Mouse (Mus musculus): ENCODE results near the gene Ssr4. TPM values are rescaled to one million over a fixed set of nuclear protein-coding genes. Genes with fewer than 3 reads are reported as not detected.

The Ssr4 gene
- polyA plus RNA-seq, 1 experiment from 2014 or later, result 206 TPM

DNA sequence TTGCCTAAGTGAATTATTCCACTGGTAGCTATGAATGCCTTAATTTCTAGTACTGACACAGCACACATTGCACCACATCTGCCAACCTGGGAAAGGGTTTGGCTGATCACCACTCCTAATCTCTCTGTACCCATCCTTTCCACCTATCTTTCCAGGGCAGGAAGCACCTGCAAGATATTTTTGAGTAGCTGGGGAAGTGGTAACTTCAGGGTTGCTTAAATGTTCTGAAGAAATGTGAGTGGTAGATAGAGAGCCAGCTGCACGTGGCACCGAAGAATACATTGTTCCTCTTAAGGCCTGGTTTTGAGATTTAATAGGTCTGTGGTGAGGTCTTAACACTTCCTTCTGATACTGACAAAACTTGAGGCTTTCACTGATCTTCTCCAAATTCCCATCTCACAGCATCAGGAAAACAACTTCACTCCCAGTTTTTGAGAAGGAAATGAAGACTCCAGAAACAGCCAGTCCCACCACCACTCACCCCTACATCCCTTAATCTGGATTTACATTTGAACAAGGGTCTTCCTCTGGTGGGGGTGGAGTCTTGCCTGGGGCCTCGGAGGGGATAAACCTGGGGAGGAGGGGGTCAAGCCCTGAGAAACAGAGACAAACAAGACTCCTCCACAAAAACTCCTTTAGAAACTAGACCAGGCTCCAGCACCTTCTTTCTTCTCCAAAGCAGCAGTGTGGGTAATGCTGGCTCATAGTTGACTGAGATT is 29.9 kb downstream of the Ssr4 start:
- Histone ChIP-seq H3K27ac (replicated peaks in 1 of 2; ENCODE audit: control insufficient read depth in 1 of 2, insufficient read depth in 1 of 2, low read depth in 2 of 2, low read length in 2 of 2) (no peak overlapping the region), H3K4me1 (ENCODE audit: control insufficient read depth in 2 of 2, insufficient read depth in 2 of 2, low read length in 2 of 2) (no peaks in the 10 kb centered on the region; a peak in 1 of 4 replicates), H3K27me3 (ENCODE audit: control insufficient read depth, insufficient read depth, low read length) (no peaks in the 10 kb centered on the region), H3K36me3 (ENCODE audit: control insufficient read depth, insufficient read depth, low read length) (no peaks in the 10 kb centered on the region), H3K4me2 (ENCODE audit: low read length) (no peak overlapping the region), H3K9me3 (ENCODE audit: control insufficient read depth, low read length) (no peaks in the 10 kb centered on the region), H3K4me3 (ENCODE audit: control insufficient read depth in 1 of 2, insufficient read depth in 1 of 2, low read depth in 1 of 2, low read length in 2 of 2) (no peak overlapping the region), H3K9ac (ENCODE audit: low read length) (no peak overlapping the region)
- no peak for ATAC-seq (ENCODE audit: insufficient number of reproducible peaks, insufficient read depth, low FRiP score, low read depth)
- 43% methylated on average over 3 of the region's 3 CpGs for WGBS

DNA sequence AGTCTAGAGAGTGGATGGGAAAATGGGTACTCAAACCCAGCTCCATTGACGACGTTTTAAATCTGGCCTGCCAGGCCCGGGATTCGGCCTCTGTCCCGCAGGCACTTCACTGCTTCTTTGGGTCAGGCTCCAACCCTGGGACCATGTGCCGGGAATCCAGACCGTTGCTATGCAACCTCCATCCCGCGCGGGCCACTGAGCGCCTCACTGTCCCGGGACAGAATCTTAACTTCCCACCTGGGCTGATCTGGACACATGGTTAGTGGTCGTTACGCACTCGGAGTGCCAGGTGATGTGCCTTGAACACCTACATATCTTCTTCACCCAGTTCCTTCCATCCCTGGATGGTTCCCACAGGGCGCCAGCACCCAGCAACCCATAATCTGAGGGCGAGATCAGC is 36.9 kb downstream of the Ssr4 start:
- Histone ChIP-seq H3K27ac (replicated peaks in 1 of 2; ENCODE audit: control insufficient read depth in 1 of 2, insufficient read depth in 1 of 2, low read depth in 2 of 2, low read length in 2 of 2) (no peak overlapping the region), H3K27me3 (ENCODE audit: control insufficient read depth, insufficient read depth, low read length) (peaks cover 21% of the 10 kb centered on the region), H3K4me3 (ENCODE audit: control insufficient read depth in 1 of 2, insufficient read depth in 1 of 2, low read depth in 1 of 2, low read length in 2 of 2) (peak overlapping the region; percentile 59 to 66), H3K9me3 (ENCODE audit: control insufficient read depth, low read length) (no peaks in the 10 kb centered on the region), H3K4me2 (ENCODE audit: low read length) (peak overlapping the region; percentile 83), H3K4me1 (ENCODE audit: control insufficient read depth in 2 of 2, insufficient read depth in 2 of 2, low read length in 2 of 2) (peaks cover 0 to 2% of the 10 kb centered on the region in 2 experiments; a peak in 1 of 4 replicates), H3K36me3 (ENCODE audit: control insufficient read depth, insufficient read depth, low read length) (no peaks in the 10 kb centered on the region), H3K9ac (ENCODE audit: low read length) (no peak overlapping the region)
- ATAC-seq (ENCODE audit: insufficient number of reproducible peaks, insufficient read depth, low FRiP score, low read depth), result no peak
- 14% methylated on average over 17 of the region's 17 CpGs for WGBS

DNA sequence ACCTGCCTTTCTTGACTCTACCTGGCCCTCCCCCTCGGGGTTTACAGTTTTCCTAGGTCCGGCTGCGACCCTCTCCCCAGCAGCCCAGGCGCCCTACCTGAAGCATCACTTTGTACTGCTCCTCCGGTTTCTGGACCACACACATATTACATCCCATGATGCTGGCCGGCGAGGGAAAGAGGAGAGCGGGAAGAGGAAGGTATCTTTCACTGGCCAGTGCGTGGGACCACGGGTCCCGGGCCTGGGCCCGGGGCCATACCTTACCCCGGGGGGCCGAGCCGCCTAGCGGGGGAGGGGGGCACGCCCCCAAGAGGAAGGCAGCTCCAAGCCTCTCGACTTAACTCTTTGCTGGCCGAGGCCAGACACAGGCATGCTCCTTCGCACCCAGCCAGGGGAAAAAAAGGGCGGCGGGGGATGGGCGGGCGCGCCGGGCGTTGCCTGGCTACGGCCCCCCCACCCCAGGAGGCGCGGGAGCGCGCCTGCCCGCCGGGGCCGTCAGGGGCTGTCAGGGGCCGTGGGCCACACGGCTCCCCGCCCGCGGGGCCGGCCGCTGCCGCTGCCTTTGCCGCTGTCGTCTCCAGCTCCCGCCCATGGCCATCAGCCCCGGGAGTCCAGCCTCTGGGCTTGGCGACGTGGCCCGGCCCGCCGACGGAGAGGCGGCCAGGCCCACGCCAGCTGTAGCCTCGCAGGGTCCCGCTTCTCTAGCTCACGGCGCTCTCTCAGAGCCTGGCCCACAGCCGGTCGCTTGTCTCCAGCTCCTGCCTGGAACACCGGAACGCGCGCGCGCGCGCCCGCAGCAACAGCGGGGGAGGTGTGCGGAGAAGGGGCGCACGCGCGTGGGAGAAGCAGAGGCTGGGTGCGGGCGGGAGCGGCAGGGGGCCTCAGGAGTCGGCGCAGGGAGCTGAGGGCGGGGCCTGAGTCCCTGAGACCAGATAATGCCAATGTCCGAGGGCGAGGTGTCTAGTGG is 37.6 kb downstream of the Ssr4 start, which contains the start of gene Pdzd4:
Gene Pdzd4, minus strand, starts transcription at position 785 of the 967 bp plus-strand sequence.
- Histone ChIP-seq H3K27ac (replicated peaks in 1 of 2; ENCODE audit: control insufficient read depth in 1 of 2, insufficient read depth in 1 of 2, low read depth in 2 of 2, low read length in 2 of 2) (no peak within 1 kb of the TSS), H3K9me3 (ENCODE audit: control insufficient read depth, low read length) (no peaks in the 10 kb centered on the region), H3K4me1 (ENCODE audit: control insufficient read depth in 2 of 2, insufficient read depth in 2 of 2, low read length in 2 of 2) (peaks cover 0 to 2% of the 10 kb centered on the region in 2 experiments; a peak in 1 of 4 replicates), H3K36me3 (ENCODE audit: control insufficient read depth, insufficient read depth, low read length) (no peaks in the 10 kb centered on the region), H3K9ac (ENCODE audit: low read length) (peak within 1 kb of the TSS; percentile 67), H3K4me3 (ENCODE audit: control insufficient read depth in 1 of 2, insufficient read depth in 1 of 2, low read depth in 1 of 2, low read length in 2 of 2) (peak within 1 kb of the TSS; percentile 59 to 66), H3K4me2 (ENCODE audit: low read length) (peak within 1 kb of the TSS; percentile 83), H3K27me3 (ENCODE audit: control insufficient read depth, insufficient read depth, low read length) (peaks cover 21% of the 10 kb centered on the region)
- WGBS, result 13% methylated on average over 51 of the region's 84 CpGs
- peak; percentile 56; the same call in 1 of the 2 replicates for ATAC-seq (ENCODE audit: insufficient number of reproducible peaks, insufficient read depth, low FRiP score, low read depth)

DNA sequence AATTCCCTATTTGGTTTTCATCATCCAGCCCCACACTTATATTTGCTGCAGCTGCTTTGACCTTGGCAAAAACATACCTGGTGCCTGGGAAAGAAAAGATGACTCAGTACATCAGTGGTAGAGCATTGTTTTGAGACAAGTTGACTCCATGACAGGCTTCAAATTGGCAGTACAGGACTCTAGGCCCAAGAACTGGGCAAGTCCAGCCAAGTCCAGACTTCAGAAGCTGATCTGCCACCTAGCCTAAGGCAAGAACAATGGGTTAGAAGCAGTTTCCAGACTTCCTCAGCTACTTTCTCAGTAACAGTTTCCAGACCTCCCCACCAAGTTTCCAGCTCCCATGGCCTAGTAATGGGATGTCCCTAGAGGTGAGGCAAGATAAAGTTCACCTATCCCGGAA is 48.9 kb downstream of the Ssr4 start:
- Histone ChIP-seq H3K9me3 (ENCODE audit: control insufficient read depth, low read length) (no peaks in the 10 kb centered on the region), H3K9ac (ENCODE audit: low read length) (no peak overlapping the region), H3K4me3 (ENCODE audit: control insufficient read depth in 1 of 2, insufficient read depth in 1 of 2, low read depth in 1 of 2, low read length in 2 of 2) (no peak overlapping the region), H3K4me2 (ENCODE audit: low read length) (no peak overlapping the region), H3K27me3 (ENCODE audit: control insufficient read depth, insufficient read depth, low read length) (no peaks in the 10 kb centered on the region), H3K4me1 (ENCODE audit: control insufficient read depth in 2 of 2, insufficient read depth in 2 of 2, low read length in 2 of 2) (no peaks in the 10 kb centered on the region), H3K36me3 (ENCODE audit: control insufficient read depth, insufficient read depth, low read length) (no peaks in the 10 kb centered on the region), H3K27ac (replicated peaks in 1 of 2; ENCODE audit: control insufficient read depth in 1 of 2, insufficient read depth in 1 of 2, low read depth in 2 of 2, low read length in 2 of 2) (no peak overlapping the region)
- ATAC-seq (ENCODE audit: insufficient number of reproducible peaks, insufficient read depth, low FRiP score, low read depth), result no peak
- 91% methylated on average over 1 of the region's 1 CpGs for WGBS

DNA sequence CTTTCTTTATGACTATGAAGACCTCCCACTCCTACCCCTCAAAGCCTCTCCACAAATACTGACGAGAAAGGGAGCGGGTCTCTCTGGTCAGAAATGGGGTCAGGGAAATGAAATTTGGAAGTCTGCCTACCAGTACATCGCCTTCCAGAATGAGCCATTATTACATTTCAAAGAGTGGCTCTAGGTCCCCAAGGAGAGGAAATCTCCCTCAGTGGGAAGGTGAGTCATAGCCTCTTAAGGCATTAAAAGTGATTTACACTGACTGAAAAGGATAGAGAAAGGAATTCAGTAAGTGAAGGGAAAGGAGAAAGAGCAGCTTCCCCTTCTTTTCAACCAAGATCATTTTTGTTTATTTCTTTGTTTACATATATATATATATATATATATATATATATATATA is 49.9 kb downstream of the Ssr4 start:
- Histone ChIP-seq H3K36me3 (ENCODE audit: control insufficient read depth, insufficient read depth, low read length) (no peaks in the 10 kb centered on the region), H3K4me2 (ENCODE audit: low read length) (no peak overlapping the region), H3K27ac (replicated peaks in 1 of 2; ENCODE audit: control insufficient read depth in 1 of 2, insufficient read depth in 1 of 2, low read depth in 2 of 2, low read length in 2 of 2) (no peak overlapping the region), H3K9ac (ENCODE audit: low read length) (no peak overlapping the region), H3K4me1 (ENCODE audit: control insufficient read depth in 2 of 2, insufficient read depth in 2 of 2, low read length in 2 of 2) (no peaks in the 10 kb centered on the region), H3K9me3 (ENCODE audit: control insufficient read depth, low read length) (no peaks in the 10 kb centered on the region), H3K27me3 (ENCODE audit: control insufficient read depth, insufficient read depth, low read length) (no peaks in the 10 kb centered on the region), H3K4me3 (ENCODE audit: control insufficient read depth in 1 of 2, insufficient read depth in 1 of 2, low read depth in 1 of 2, low read length in 2 of 2) (no peak overlapping the region)
- WGBS, result 75% methylated on average over 3 of the region's 3 CpGs
- no peak for ATAC-seq (ENCODE audit: insufficient number of reproducible peaks, insufficient read depth, low FRiP score, low read depth)

Other genes with a start within 250 kb of the Ssr4 start
- gene Dusp9, start 147.6 kb upstream of the Ssr4 start, polyA plus RNA-seq (2014; fragmentation: Nextera tagmentation; extraction: Ambion mirVana), result 0.70 and 0.80 TPM in 2 replicates
- 11.6 and 12.9 TPM in 2 replicates for gene Pnck, start 126.9 kb upstream of the Ssr4 start, polyA plus RNA-seq (2014; fragmentation: Nextera tagmentation; extraction: Ambion mirVana)
- gene Slc6a8, start 113.9 kb upstream of the Ssr4 start, polyA plus RNA-seq (2014; fragmentation: Nextera tagmentation; extraction: Ambion mirVana), result 11.8 and 11.9 TPM in 2 replicates
- 164 and 174 TPM in 2 replicates for gene Bcap31, start 70.9 kb upstream of the Ssr4 start, polyA plus RNA-seq (2014; fragmentation: Nextera tagmentation; extraction: Ambion mirVana)
- 10.9 and 12.2 TPM in 2 replicates for gene Abcd1, start 70.4 kb upstream of the Ssr4 start, polyA plus RNA-seq (2014; fragmentation: Nextera tagmentation; extraction: Ambion mirVana)
- gene Plxnb3, start 29.9 kb upstream of the Ssr4 start, polyA plus RNA-seq (2014; fragmentation: Nextera tagmentation; extraction: Ambion mirVana), result 0.31 and 0.69 TPM in 2 replicates
- gene Srpk3, start 12.6 kb upstream of the Ssr4 start, polyA plus RNA-seq (2014; fragmentation: Nextera tagmentation; extraction: Ambion mirVana), result 76.5 and 79.5 TPM in 2 replicates
- 498 and 508 TPM in 2 replicates for gene Idh3g, start 131 bp upstream of the Ssr4 start, polyA plus RNA-seq (2014; fragmentation: Nextera tagmentation; extraction: Ambion mirVana)
- gene Pdzd4, start 37.9 kb downstream of the Ssr4 start, polyA plus RNA-seq (2014; fragmentation: Nextera tagmentation; extraction: Ambion mirVana), result 0.40 and 0.42 TPM in 2 replicates
- not detected in 2 replicates for gene Avpr2, start 105.1 kb downstream of the Ssr4 start, polyA plus RNA-seq (2014; fragmentation: Nextera tagmentation; extraction: Ambion mirVana)
- gene L1cam, start 109.1 kb downstream of the Ssr4 start, polyA plus RNA-seq (2014; fragmentation: Nextera tagmentation; extraction: Ambion mirVana), result 0.39 and 0.54 TPM in 2 replicates
- 1.1 and 1.5 TPM in 2 replicates for gene Arhgap4, start 134.8 kb downstream of the Ssr4 start, polyA plus RNA-seq (2014; fragmentation: Nextera tagmentation; extraction: Ambion mirVana)
- gene Naa10, start 134.9 kb downstream of the Ssr4 start, polyA plus RNA-seq (2014; fragmentation: Nextera tagmentation; extraction: Ambion mirVana), result 84.4 and 84.8 TPM in 2 replicates
- gene Renbp, start 143.8 kb downstream of the Ssr4 start, polyA plus RNA-seq (2014; fragmentation: Nextera tagmentation; extraction: Ambion mirVana), result 55.5 and 63.7 TPM in 2 replicates
- 35.6 and 36.6 TPM in 2 replicates for gene Hcfc1, start 179.3 kb downstream of the Ssr4 start, polyA plus RNA-seq (2014; fragmentation: Nextera tagmentation; extraction: Ambion mirVana)
- 41.4 and 44.6 TPM in 2 replicates for gene Irak1, start 236.9 kb downstream of the Ssr4 start, polyA plus RNA-seq (2014; fragmentation: Nextera tagmentation; extraction: Ambion mirVana)